Mouse (Mus musculus) spleen, postnatal 14 days (tissue): ENCODE data around the gene Gm1553.

Experiments
- DNase-seq, 2 experiments: peaks; one replicate each; pipeline ENCODE4 v3.0.0; 2021 to 2022; ENCODE audit warnings: low spot score in 2 of 2

Gene Gm1553

GRCm38 (mm10) chr10:82492518-82492917 lies at the start of gene Gm1553:
Gm1553 (minus strand) TSS chr10:82492618.
- no peak for DNase-seq
